Mouse (Mus musculus) hindbrain, embryonic 14.5 days (tissue): ENCODE results near the gene Morn5. TPM values are rescaled to one million over a fixed set of nuclear protein-coding genes. Genes with fewer than 3 reads are reported as not detected.
A peak's percentile ranks its signal among the peaks of the same experiment; 100 is the strongest.

Experiments used
- ATAC-seq: fragments of 200-750 bp; cut with Nextera tagmentation; 2 replicates; pipeline ENCODE4 v1.8.0; 2017; ENCODE audit warnings: moderate number of reproducible peaks, mild to moderate bottlenecking, moderate TSS enrichment, moderate library complexity; ENCODE audit not compliant: low FRiP score
- DNase-seq: peaks from one replicate; pipeline ENCODE4 v3.0.0-alpha.2; 2015; ENCODE audit warnings: low spot score
- H3K27ac ChIP-seq: fragments of 300-500 bp; sonication (generic); 2 replicates; pipeline ENCODE4 v1.5.1; 2014; ENCODE audit warnings: mild to moderate bottlenecking, moderate library complexity
- H3K27me3 ChIP-seq: fragments of 300-500 bp; sonication (generic); 2 replicates; pipeline ENCODE4 v1.6.1; 2014; ENCODE audit warnings: mild to moderate bottlenecking, low read length, mixed read lengths; ENCODE audit not compliant: control insufficient read depth, insufficient read depth
- H3K36me3 ChIP-seq: fragments of 300-500 bp; sonication (generic); replicated peaks from 2 replicates; pipeline ENCODE4 v1.6.1; 2014; ENCODE audit not compliant: control insufficient read depth, insufficient read depth
- H3K4me1 ChIP-seq: fragments of 300-500 bp; sonication (generic); replicated peaks from 2 replicates; pipeline ENCODE4 v1.6.1; 2014; ENCODE audit warnings: antibody characterized with exemption, low read length, mixed read lengths; ENCODE audit not compliant: control insufficient read depth, insufficient read depth
- H3K4me2 ChIP-seq: fragments of 300-500 bp; sonication (generic); replicated peaks from 2 replicates; pipeline ENCODE4 v1.6.1; 2014; ENCODE audit warnings: mild to moderate bottlenecking, moderate library complexity
- H3K4me3 ChIP-seq: fragments of 300-500 bp; sonication (generic); replicated peaks from 2 replicates; pipeline ENCODE4 v1.5.1; 2014; ENCODE audit warnings: mild to moderate bottlenecking, low read length
- H3K9ac ChIP-seq: fragments of 300-500 bp; sonication (generic); 2 replicates; pipeline ENCODE4 v1.6.1; 2014
- H3K9me3 ChIP-seq: fragments of 300-500 bp; sonication (generic); 2 replicates; pipeline ENCODE4 v1.6.1; 2016; ENCODE audit warnings: low read length; ENCODE audit not compliant: control insufficient read depth
- WGBS: fragments of 180-500 bp; shearing (Covaris S2); extraction: QIAGEN DNeasy Blood & Tissue Kit; methylation state at CpG from one replicate; pipeline ENCODE4 v1.1.7; 2014; 5-methylcytosine and 5-hydroxymethylcytosine counted together
- polyA plus RNA-seq: library from polyadenylated mRNA; unstranded; fragments of >200 nt; fragmentation: Nextera tagmentation; extraction: Ambion mirVana; gene quantifications from 2 replicates; pipeline ENCODE4 v1.2.1, GENCODE M21; 2014

Gene Morn5
- polyA plus RNA-seq, 1 experiment from 2014 or later = 4.2 TPM

- Histone ChIP-seq H3K36me3 (no peaks in the 10 kb centered on the region), H3K9me3 (no peaks in the 10 kb centered on the region), H3K27me3 (no peaks in the 10 kb centered on the region), H3K27ac (no peak overlapping the region), H3K9ac (no peak overlapping the region), H3K4me1 (peaks cover 3% of the 10 kb centered on the region), H3K4me2 (no peak overlapping the region), H3K4me3 (no peak overlapping the region)
- ATAC-seq (no peak), DNase-seq (no peak)
- WGBS = 82% methylated on average over 3 of the region's 3 CpGs
Observed at GRCm38 (mm10) chr2:36053249-36053648, 4.0 kb downstream of the Morn5 start.

GRCm38 (mm10) chr2:36056248-36056647 is 7.0 kb downstream of the Morn5 start:
- H3K4me2 ChIP-seq = no peak overlapping the region
- no peak overlapping the region for H3K27ac ChIP-seq
- DNase-seq (no peak), ATAC-seq (no peak)
- WGBS = 52% methylated on average over 3 of the region's 3 CpGs
- H3K4me3 ChIP-seq = no peak overlapping the region
- no peaks in the 10 kb centered on the region for H3K9me3 ChIP-seq
- no peaks in the 10 kb centered on the region for H3K36me3 ChIP-seq
- no peaks in the 10 kb centered on the region for H3K4me1 ChIP-seq
- H3K27me3 ChIP-seq = no peaks in the 10 kb centered on the region
- H3K9ac ChIP-seq = no peak overlapping the region

DNA sequence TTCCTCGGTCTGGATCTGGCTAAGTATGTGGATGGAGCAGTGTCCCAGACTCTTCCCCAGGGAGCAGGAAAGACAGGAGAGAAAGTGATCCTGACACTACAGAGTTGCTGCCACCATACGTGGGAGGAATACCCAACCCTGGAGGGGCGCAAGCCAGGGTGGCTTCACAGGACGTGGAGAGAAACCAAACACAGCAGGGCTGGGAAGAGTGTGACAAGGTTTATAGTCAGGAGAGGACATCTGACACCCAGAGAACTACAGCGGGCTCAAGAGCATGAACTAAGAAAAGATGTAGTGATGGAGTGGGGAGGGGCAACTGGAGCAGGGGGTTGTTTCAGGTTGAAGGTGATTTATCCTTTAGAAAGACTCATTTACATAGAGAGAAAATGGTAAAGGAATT is 12.2 kb downstream of the Morn5 start:
- Histone ChIP-seq H3K4me2 (no peak overlapping the region), H3K9me3 (no peaks in the 10 kb centered on the region), H3K4me1 (no peaks in the 10 kb centered on the region), H3K36me3 (no peaks in the 10 kb centered on the region), H3K27me3 (no peaks in the 10 kb centered on the region), H3K4me3 (no peak overlapping the region), H3K9ac (no peak overlapping the region), H3K27ac (no peak overlapping the region)
- DNase-seq (no peak), ATAC-seq (no peak)
- WGBS = 75% methylated on average over 5 of the region's 5 CpGs

GRCm38 (mm10) chr2:36067132-36067531 is 17.9 kb downstream of the Morn5 start:
- H3K9me3 ChIP-seq = no peaks in the 10 kb centered on the region
- ATAC-seq (no peak), DNase-seq (no peak)
- H3K9ac ChIP-seq = no peak overlapping the region
- no peaks in the 10 kb centered on the region for H3K27me3 ChIP-seq
- no peak overlapping the region; the same call in 1 of the 2 replicates for H3K27ac ChIP-seq
- H3K4me3 ChIP-seq = no peak overlapping the region
- 43% methylated on average over 9 of the region's 9 CpGs for WGBS
- no peaks in the 10 kb centered on the region for H3K4me1 ChIP-seq
- no peak overlapping the region for H3K4me2 ChIP-seq
- no peaks in the 10 kb centered on the region for H3K36me3 ChIP-seq

- H3K9ac ChIP-seq = no peak overlapping the region
- no peaks in the 10 kb centered on the region for H3K36me3 ChIP-seq
- 87% methylated on average over 8 of the region's 8 CpGs for WGBS
- no peak for DNase-seq
- no peak overlapping the region for H3K27ac ChIP-seq
- H3K9me3 ChIP-seq = no peaks in the 10 kb centered on the region
- no peak overlapping the region for H3K4me2 ChIP-seq
- H3K27me3 ChIP-seq = no peaks in the 10 kb centered on the region
- peaks cover under 1% of the 10 kb centered on the region; the same call in 1 of the 2 replicates for H3K4me1 ChIP-seq
- ATAC-seq = no peak
- H3K4me3 ChIP-seq = no peak overlapping the region
Observed at GRCm38 (mm10) chr2:36071660-36072305, 22.5 kb downstream of the Morn5 start.

GRCm38 (mm10) chr2:36073781-36074180 is 24.5 kb downstream of the Morn5 start:
- H3K4me3 ChIP-seq = no peak overlapping the region
- 63% methylated on average over 3 of the region's 3 CpGs for WGBS

DNA sequence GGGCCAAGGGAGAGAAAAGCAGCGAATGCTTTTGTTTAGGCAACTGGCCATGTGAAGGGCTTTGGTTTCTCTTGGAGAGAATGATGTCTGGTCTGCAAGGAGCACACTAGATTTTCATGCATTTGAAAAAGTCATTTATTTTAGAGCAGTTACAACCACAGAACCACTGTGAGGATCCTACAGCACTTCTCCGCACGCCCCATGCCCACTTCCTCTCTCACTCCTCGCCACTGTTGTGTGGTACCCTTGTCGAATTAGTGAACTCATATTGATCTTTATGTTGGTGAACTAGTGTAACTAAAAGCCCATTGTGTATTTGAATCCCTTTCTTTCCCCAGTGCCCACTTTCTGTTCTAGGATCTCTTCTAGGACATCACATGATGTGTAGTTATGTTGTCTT is 26.0 kb downstream of the Morn5 start:
- no peaks in the 10 kb centered on the region for H3K36me3 ChIP-seq
- H3K27ac ChIP-seq = no peak overlapping the region
- H3K9ac ChIP-seq = no peak overlapping the region
- H3K27me3 ChIP-seq = 0 out of 2 replicates have a peak, but pooled peaks cover 4% of the 10 kb centered on the region
- no peak overlapping the region for H3K4me3 ChIP-seq
- H3K4me2 ChIP-seq = no peak overlapping the region
- peaks cover 11% of the 10 kb centered on the region; the same call in 1 of the 2 replicates for H3K4me1 ChIP-seq
- 91% methylated on average over 5 of the region's 5 CpGs for WGBS
- no peaks in the 10 kb centered on the region for H3K9me3 ChIP-seq
- ATAC-seq (no peak), DNase-seq (no peak)

More at GRCm38 (mm10) chr2:36073781-36074180, 24.5 kb downstream of the Morn5 start:
- Histone ChIP-seq H3K9me3 (no peaks in the 10 kb centered on the region), H3K4me2 (no peak overlapping the region), H3K27ac (no peak overlapping the region), H3K27me3 (0 out of 2 replicates have a peak, but pooled peaks cover 4% of the 10 kb centered on the region), H3K9ac (no peak overlapping the region), H3K36me3 (no peaks in the 10 kb centered on the region), H3K4me1 (peaks cover 11% of the 10 kb centered on the region; the same call in 1 of the 2 replicates)
- DNase-seq = no peak
- no peak for ATAC-seq

DNA sequence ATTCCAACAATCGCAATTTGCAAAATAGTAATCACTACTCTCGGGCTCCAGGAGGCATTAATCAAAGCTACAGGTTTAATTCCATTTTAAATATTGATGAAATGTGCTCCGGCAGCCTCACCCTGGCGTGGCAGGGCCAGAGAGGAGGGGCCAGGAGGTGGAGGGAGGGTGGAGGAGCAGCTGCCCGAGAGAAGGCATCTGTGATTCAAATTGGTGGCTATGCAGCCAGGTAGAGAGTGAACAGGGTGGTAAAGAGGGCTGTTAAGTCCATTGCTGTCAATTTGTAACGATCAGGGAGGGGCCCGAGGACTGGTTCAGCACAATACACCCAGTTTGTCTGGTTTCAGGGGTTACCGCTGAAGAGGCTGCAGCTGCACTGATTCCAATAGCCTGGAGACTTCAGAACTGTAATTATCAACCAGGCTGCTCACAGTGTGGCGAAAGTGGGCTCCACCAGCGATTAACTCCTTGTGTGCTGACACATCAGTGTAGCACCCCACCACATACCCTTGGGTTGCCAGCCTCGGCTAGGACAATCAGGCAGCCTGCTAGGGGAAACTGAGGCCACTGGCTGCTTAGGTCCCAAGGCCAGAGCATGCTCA is 28.0 kb downstream of the Morn5 start:
- Histone ChIP-seq H3K4me2 (peak overlapping the region; percentile 44), H3K4me3 (no peak overlapping the region), H3K9me3 (no peaks in the 10 kb centered on the region), H3K27ac (no peak overlapping the region), H3K27me3 (0 out of 2 replicates have a peak, but pooled peaks cover 4% of the 10 kb centered on the region), H3K9ac (peak overlapping the region; percentile 42), H3K4me1 (peaks cover 11% of the 10 kb centered on the region; the same call in 1 of the 2 replicates), H3K36me3 (no peaks in the 10 kb centered on the region)
- DNase-seq (no peak), ATAC-seq (peak; percentile 48; the same call in 1 of the 2 replicates)
- 13% methylated on average over 11 of the region's 11 CpGs for WGBS

GRCm38 (mm10) chr2:36081446-36081845 is 32.2 kb downstream of the Morn5 start:
- no peak for DNase-seq
- peaks cover 11% of the 10 kb centered on the region; the same call in 1 of the 2 replicates for H3K4me1 ChIP-seq
- H3K4me2 ChIP-seq = no peak overlapping the region
- H3K9ac ChIP-seq = no peak overlapping the region
- ATAC-seq = no peak
- no peaks in the 10 kb centered on the region for H3K36me3 ChIP-seq
- 0 out of 2 replicates have a peak, but pooled peaks cover 4% of the 10 kb centered on the region for H3K27me3 ChIP-seq
- 43% methylated on average over 9 of the region's 9 CpGs for WGBS
- H3K9me3 ChIP-seq = no peaks in the 10 kb centered on the region
- H3K4me3 ChIP-seq = no peak overlapping the region
- no peak overlapping the region for H3K27ac ChIP-seq
